Mouse (Mus musculus) limb, embryonic 14.5 days (tissue): Measurements from ENCODE around the gene Bgn. TPM values are rescaled to one million over a fixed set of nuclear protein-coding genes. Genes with fewer than 3 reads are reported as not detected.

Source experiments
- ATAC-seq: fragments of 200-750 bp; cut with Nextera tagmentation; 2 replicates; pipeline ENCODE4 v1.8.0; 2017; ENCODE audit warnings: low read depth, moderate number of reproducible peaks, moderate TSS enrichment; ENCODE audit not compliant: low FRiP score
- DNase-seq: peaks from one replicate; pipeline ENCODE4 v3.0.0-alpha.2; 2015; ENCODE audit warnings: low spot score
- H3K27ac ChIP-seq: fragments of 300-500 bp; sonication (generic); replicated peaks from 2 replicates; pipeline ENCODE4 v1.5.1; 2014; ENCODE audit warnings: low read depth, mild to moderate bottlenecking, low read length, moderate library complexity, mixed read lengths
- H3K27me3 ChIP-seq: fragments of 300-500 bp; sonication (generic); 2 replicates; pipeline ENCODE4 v1.6.1; 2014; ENCODE audit warnings: low read length, mixed read lengths; ENCODE audit not compliant: control insufficient read depth, insufficient read depth
- H3K36me3 ChIP-seq: fragments of 300-500 bp; sonication (generic); 2 replicates; pipeline ENCODE4 v1.6.1; 2014; ENCODE audit warnings: mild to moderate bottlenecking, low read length, moderate library complexity, mixed read lengths; ENCODE audit not compliant: control insufficient read depth, insufficient read depth
- H3K4me1 ChIP-seq: fragments of 300-500 bp; sonication (generic); 2 replicates; pipeline ENCODE4 v1.6.1; 2014; ENCODE audit warnings: antibody characterized with exemption, low read length, mixed read lengths; ENCODE audit not compliant: control insufficient read depth, insufficient read depth
- H3K4me2 ChIP-seq: fragments of 300-500 bp; sonication (generic); replicated peaks from 2 replicates; pipeline ENCODE4 v1.6.1; 2014; ENCODE audit warnings: low read depth, mild to moderate bottlenecking, low read length, moderate library complexity; ENCODE audit not compliant: severe bottlenecking
- H3K4me3 ChIP-seq: fragments of 300-500 bp; sonication (generic); replicated peaks from 2 replicates; pipeline ENCODE4 v1.5.1; 2014; ENCODE audit warnings: low read length
- H3K9ac ChIP-seq: fragments of 300-500 bp; sonication (generic); 2 replicates; pipeline ENCODE4 v1.6.1; 2014; ENCODE audit warnings: mild to moderate bottlenecking, low read depth, low read length, moderate library complexity; ENCODE audit not compliant: severe bottlenecking
- H3K9me3 ChIP-seq: fragments of 300-500 bp; sonication (generic); 2 replicates; pipeline ENCODE4 v1.6.1; 2016; ENCODE audit warnings: low read length; ENCODE audit not compliant: control insufficient read depth
- POLR2A ChIP-seq: fragments of 200-500 bp; IDR thresholded peaks from 2 replicates; pipeline ENCODE4 v1.8.0; 2012; ENCODE audit warnings: inconsistent platforms, mild to moderate bottlenecking, moderate library complexity, borderline replicate concordance; ENCODE audit not compliant: insufficient read depth, insufficient read length; ENCODE audit errors: extremely low read depth
- WGBS: fragments of 180-500 bp; shearing (Covaris S2); extraction: QIAGEN DNeasy Blood & Tissue Kit; methylation state at CpG from one replicate; pipeline ENCODE4 v1.1.7; 2014; 5-methylcytosine and 5-hydroxymethylcytosine counted together
- polyA plus RNA-seq, 2 experiments: library from polyadenylated mRNA; depleted of rRNA in 1 of 2; stranded (reverse) in 1 of 2; unstranded in 1 of 2; fragments of >200 nt; fragmentation: Nextera tagmentation in 1 of 2; extraction: Ambion mirVana in 1 of 2; gene quantifications; 2 replicates each; pipeline versions ENCODE4 v1.2.1 to v1.2.3; 2012 to 2014

The Bgn gene
- polyA plus RNA-seq (2012; rRNA removed) (399 and 527 TPM in 2 replicates), polyA plus RNA-seq (2014; fragmentation: Nextera tagmentation; extraction: Ambion mirVana) (223 and 226 TPM in 2 replicates)

DNA sequence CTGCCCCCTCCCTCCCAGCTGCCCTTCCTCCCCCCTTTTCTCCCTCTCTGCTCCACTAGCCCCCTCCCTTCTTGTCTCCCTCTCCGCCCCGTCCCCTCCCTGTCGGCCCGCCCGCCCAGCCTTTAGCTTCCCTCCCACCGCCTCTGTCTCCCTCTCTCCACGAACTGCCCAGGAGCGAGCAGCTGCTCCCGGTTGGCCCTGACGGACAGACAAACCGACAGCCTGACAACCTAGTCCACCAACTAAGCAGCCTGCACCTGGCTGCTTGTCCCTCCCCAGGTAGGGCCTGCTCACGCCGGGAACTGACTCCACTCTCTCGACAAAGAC lies at the start of gene Bgn:
Bgn (plus strand) TSS at position 119 of the 327 bp plus-strand sequence.
- Histone ChIP-seq H3K36me3 (no peaks in the 10 kb centered on the region), H3K27me3 (no peaks in the 10 kb centered on the region), H3K9ac (peak within 1 kb of the TSS; percentile 56), H3K4me1 (peaks cover 17% of the 10 kb centered on the region), H3K27ac (peak within 1 kb of the TSS; percentile 71), H3K9me3 (no peaks in the 10 kb centered on the region), H3K4me2 (peak within 1 kb of the TSS; percentile 59), H3K4me3 (peak within 1 kb of the TSS; percentile 38)
- TF ChIP-seq POLR2A: no peak
- ATAC-seq (peak; percentile 76; the same call in 1 of the 2 replicates), DNase-seq (peak; percentile 29)
- 23% methylated on average over 10 of the region's 14 CpGs for WGBS

DNA sequence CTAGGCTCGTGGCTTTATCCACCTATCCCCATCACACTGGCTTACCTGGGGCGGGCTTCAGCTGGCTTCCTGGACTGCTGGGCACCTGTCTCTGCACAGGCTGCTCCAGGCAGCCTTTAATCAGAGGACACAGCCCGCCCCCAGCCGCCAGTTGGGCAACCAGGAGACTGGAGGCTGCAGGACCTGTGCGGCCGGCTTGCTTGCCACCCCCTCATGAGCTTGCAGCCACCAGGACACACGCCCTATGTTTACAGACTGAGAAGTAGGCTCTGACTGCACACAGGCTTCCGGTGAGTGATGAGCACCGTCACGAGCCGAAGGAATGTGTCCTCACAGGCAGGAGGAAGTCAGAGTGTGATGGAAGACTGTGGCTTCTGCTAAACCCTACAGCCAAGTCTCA lies 48.1 kb upstream of the Bgn start, which contains the start of gene Trex2:
Trex2 (minus strand) TSS at position 93 of the 400 bp plus-strand sequence.
- no peak within 1 kb of the TSS for H3K9ac ChIP-seq
- DNase-seq (no peak), ATAC-seq (no peak)
- no peak within 1 kb of the TSS for H3K27ac ChIP-seq
- H3K27me3 ChIP-seq: no peaks in the 10 kb centered on the region
- H3K4me2 ChIP-seq: no peak within 1 kb of the TSS
- H3K4me3 ChIP-seq: no peak within 1 kb of the TSS
- WGBS: 78% methylated on average over 11 of the region's 11 CpGs
- TF ChIP-seq POLR2A: no peak
- H3K4me1 ChIP-seq: no peaks in the 10 kb centered on the region
- 0 out of 2 replicates have a peak, but pooled peaks cover 5% of the 10 kb centered on the region for H3K36me3 ChIP-seq
- no peaks in the 10 kb centered on the region for H3K9me3 ChIP-seq

DNA sequence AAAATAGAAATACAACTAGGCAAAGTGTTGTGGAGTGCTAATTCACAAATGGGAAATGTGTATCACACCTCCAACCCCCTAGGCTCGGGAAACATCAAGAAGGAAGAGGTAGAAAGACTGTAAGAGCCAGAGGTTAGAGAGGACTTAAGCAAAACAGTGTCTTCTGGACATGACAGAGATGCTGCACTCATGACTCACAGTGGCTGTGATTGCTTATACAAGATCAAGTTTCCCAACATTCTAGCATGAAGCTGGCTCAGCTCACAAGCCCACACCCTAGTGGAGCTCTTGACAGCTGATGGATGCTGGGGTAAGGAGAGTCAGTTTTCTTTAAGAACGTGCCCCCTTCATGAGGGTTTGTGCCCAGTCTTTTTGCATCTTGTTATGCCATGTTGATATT lies 42.0 kb upstream of the Bgn start:
- H3K27me3 ChIP-seq: no peaks in the 10 kb centered on the region
- 66% methylated on average over 2 of the region's 2 CpGs for WGBS

DNA sequence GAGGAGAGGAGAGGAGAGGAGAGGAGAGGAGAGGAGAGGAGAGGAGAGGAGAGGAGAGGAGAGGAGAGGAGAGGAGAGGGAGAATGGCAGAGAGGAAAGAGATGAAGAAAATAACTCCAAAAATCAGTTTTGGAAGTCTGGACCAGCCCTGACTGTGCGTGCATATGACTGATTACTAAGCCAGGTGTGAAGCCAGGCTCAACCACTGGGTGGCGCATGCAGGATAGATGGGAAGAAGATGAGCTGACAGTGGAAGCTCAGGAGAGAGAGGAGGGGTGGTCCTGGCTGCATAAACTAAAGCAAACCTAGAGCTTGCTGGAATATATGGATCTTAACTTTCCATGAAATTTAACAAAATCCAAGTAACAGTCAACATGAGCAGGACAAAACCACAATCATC lies 31.5 kb upstream of the Bgn start:
- no peaks in the 10 kb centered on the region for H3K4me1 ChIP-seq
- no peak overlapping the region for H3K4me2 ChIP-seq
- DNase-seq (peak; percentile 32), ATAC-seq (no peak)
- 29% methylated on average over 2 of the region's 2 CpGs for WGBS
- H3K4me3 ChIP-seq: no peak overlapping the region
- no peak overlapping the region for H3K9ac ChIP-seq
- no peak for TF ChIP-seq POLR2A
- H3K36me3 ChIP-seq: peaks cover 11% of the 10 kb centered on the region; the same call in 1 of the 2 replicates
- H3K27me3 ChIP-seq: no peaks in the 10 kb centered on the region
- no peak overlapping the region for H3K27ac ChIP-seq
- no peaks in the 10 kb centered on the region for H3K9me3 ChIP-seq

More for the DNA sequence above, 42.0 kb upstream of the Bgn start:
- Histone ChIP-seq H3K4me1 (no peaks in the 10 kb centered on the region), H3K36me3 (0 out of 2 replicates have a peak, but pooled peaks cover 5% of the 10 kb centered on the region), H3K9me3 (no peaks in the 10 kb centered on the region), H3K4me2 (no peak overlapping the region), H3K4me3 (no peak overlapping the region), H3K9ac (no peak overlapping the region), H3K27ac (no peak overlapping the region)
- ATAC-seq: no peak
- TF ChIP-seq POLR2A: no peak
- no peak for DNase-seq

DNA sequence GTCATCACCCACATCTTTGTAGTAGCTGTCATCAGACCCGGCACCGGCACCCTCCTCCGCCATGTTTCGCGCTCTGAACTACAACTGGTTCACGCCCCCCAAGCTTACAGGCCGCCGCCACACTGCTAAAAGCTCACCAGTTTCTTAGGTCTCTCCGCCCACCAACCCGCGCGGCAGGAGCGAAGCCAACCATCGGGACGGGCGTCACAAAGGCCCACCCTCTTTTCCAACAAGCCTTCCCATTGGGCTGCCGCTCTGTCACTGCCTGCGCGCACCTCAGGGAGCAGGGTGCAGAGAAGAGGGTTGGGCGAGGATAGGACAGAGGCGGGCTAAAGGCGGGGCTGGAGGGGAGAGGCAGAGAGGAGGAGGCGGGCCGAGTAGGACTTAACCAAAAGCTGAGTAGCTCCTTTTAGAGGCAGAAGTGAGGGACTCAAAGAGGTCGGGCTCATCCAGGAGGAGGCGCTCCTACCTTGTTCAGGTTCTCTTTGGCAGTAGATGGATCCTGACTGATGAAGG lies 24.5 kb upstream of the Bgn start, which contains the start of gene Haus7:
Haus7 (minus strand) TSS at position 168 of the 516 bp plus-strand sequence.
- peak within 1 kb of the TSS; percentile 52 for H3K9ac ChIP-seq
- TF ChIP-seq POLR2A: no peak
- H3K9me3 ChIP-seq: no peaks in the 10 kb centered on the region
- H3K27me3 ChIP-seq: no peaks in the 10 kb centered on the region
- ATAC-seq (peak; percentile 100), DNase-seq (peak; percentile 94)
- H3K27ac ChIP-seq: no peak within 1 kb of the TSS
- peak within 1 kb of the TSS; percentile 49 for H3K4me3 ChIP-seq
- no peaks in the 10 kb centered on the region for H3K4me1 ChIP-seq
- peak within 1 kb of the TSS; percentile 54 for H3K4me2 ChIP-seq
- 25% methylated on average over 26 of the region's 26 CpGs for WGBS
- H3K36me3 ChIP-seq: no peaks in the 10 kb centered on the region
